Mouse (Mus musculus): ENCODE measurements around the gene Trmt1l.

DNA sequence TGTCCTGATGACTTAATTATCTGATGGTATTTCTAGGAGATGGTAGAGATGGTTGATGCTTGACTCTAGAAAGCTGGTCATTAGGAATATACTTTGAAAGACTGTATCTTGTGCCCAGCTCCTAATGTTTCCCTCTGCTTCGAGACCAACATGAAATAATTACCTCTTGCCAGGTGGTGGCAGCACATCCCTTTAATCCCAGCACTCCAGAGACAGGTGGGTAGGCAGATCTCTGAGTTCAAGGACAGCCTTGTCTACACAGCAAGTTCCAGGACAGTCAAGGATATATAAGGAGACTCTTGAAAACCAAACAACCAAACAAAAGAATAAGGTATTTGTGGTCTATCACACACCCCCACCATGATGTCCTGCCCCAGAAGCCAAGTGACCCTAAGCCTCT is 55.2 kb downstream of the Trmt1l start:
- TF ChIP-seq CTCF (IDR thresholded peaks at IDR 0.05; ENCODE audit: low read depth) = peak; percentile 66
- no peak for TF ChIP-seq EP300 (optimal IDR thresholded peaks at IDR 0.05)

Data from stomach, postnatal 0 days (tissue).